Mouse (Mus musculus) hindbrain, postnatal 0 days (tissue): ENCODE data around the gene Fut9. TPM values are rescaled to one million over a fixed set of nuclear protein-coding genes. Genes with fewer than 3 reads are reported as not detected.

Experiments
- ATAC-seq: fragments of 200-750 bp; cut with Nextera tagmentation; 2 replicates; pipeline ENCODE4 v1.8.0; 2017; ENCODE audit warnings: mild to moderate bottlenecking, moderate TSS enrichment, moderate library complexity
- DNase-seq: peaks from one replicate; pipeline ENCODE4 v3.0.0-alpha.2; 2015; ENCODE audit warnings: low spot score
- H3K27ac ChIP-seq: fragments of 300-500 bp; sonication (generic); 2 replicates; pipeline ENCODE4 v1.5.1; 2014; ENCODE audit warnings: mild to moderate bottlenecking
- H3K27me3 ChIP-seq: fragments of 300-500 bp; sonication (generic); 2 replicates; pipeline ENCODE4 v1.6.1; 2014; ENCODE audit warnings: low read length, mixed read lengths; ENCODE audit not compliant: insufficient read depth
- H3K36me3 ChIP-seq: fragments of 300-500 bp; sonication (generic); 2 replicates; pipeline ENCODE4 v1.6.1; 2014; ENCODE audit warnings: low read length, mixed read lengths; ENCODE audit not compliant: insufficient read depth
- H3K4me1 ChIP-seq: fragments of 300-500 bp; sonication (generic); 2 replicates; pipeline ENCODE4 v1.6.1; 2014; ENCODE audit warnings: antibody characterized with exemption, low read length, mixed read lengths; ENCODE audit not compliant: insufficient read depth
- H3K4me2 ChIP-seq: fragments of 300-500 bp; sonication (generic); 2 replicates; pipeline ENCODE4 v1.6.1; 2014; ENCODE audit warnings: low read depth, mild to moderate bottlenecking, low read length, moderate library complexity, mixed read lengths
- H3K4me3 ChIP-seq: fragments of 300-500 bp; sonication (generic); 2 replicates; pipeline ENCODE4 v1.5.1; 2014; ENCODE audit warnings: low read length
- H3K9ac ChIP-seq: fragments of 300-500 bp; sonication (generic); replicated peaks from 2 replicates; pipeline ENCODE4 v1.6.1; 2014; ENCODE audit warnings: mild to moderate bottlenecking, low read length, moderate library complexity, mixed read lengths
- H3K9me3 ChIP-seq: fragments of 300-500 bp; sonication (generic); 2 replicates; pipeline ENCODE4 v1.6.1; 2016; ENCODE audit warnings: low read length, mixed read lengths
- CTCF ChIP-seq: IDR thresholded peaks from 2 replicates; pipeline ENCODE4 v1.5.1; 2016; ENCODE audit warnings: antibody characterized with exemption, control low read depth, low read depth
- WGBS: fragments of 180-500 bp; shearing (Covaris S2); extraction: QIAGEN DNeasy Blood & Tissue Kit; methylation state at CpG from one replicate; pipeline ENCODE4 v1.1.7; 2014; 5-methylcytosine and 5-hydroxymethylcytosine counted together
- polyA plus RNA-seq: library from polyadenylated mRNA; unstranded; fragments of >200 nt; fragmentation: Nextera tagmentation; extraction: Ambion mirVana; gene quantifications from 2 replicates; pipeline ENCODE4 v1.2.1, GENCODE M21; 2015
- total RNA-seq: library from RNA; depleted of rRNA; stranded (reverse); fragments of >200 nt; gene quantifications from 2 replicates; pipeline ENCODE4 v1.2.3, GENCODE M21; 2014; rRNA removed

Fut9 gene
- 38.0 TPM in 2 replicates for total RNA-seq
- 21.5 and 21.9 TPM in 2 replicates for polyA plus RNA-seq

GRCm38 (mm10) chr4:25799476-25800283 lies at the start of gene Fut9:
Fut9 (minus strand) TSS chr4:25800244.
- peaks cover 3% of the 10 kb centered on the region; the same call in 1 of the 2 replicates for H3K4me1 ChIP-seq
- no peaks in the 10 kb centered on the region for H3K27me3 ChIP-seq
- peak within 1 kb of the TSS; percentile 82 for H3K4me3 ChIP-seq
- peak; percentile 33 for TF ChIP-seq CTCF
- peak within 1 kb of the TSS; percentile 74 for H3K4me2 ChIP-seq
- peak within 1 kb of the TSS; percentile 96 for H3K27ac ChIP-seq
- peak within 1 kb of the TSS; percentile 82 for H3K9ac ChIP-seq
- no peaks in the 10 kb centered on the region for H3K9me3 ChIP-seq
- DNase-seq: peak; percentile 90
- 0% methylated on average over 51 of the region's 52 CpGs for WGBS
- peak; percentile 95 for ATAC-seq
- H3K36me3 ChIP-seq: no peaks in the 10 kb centered on the region

DNA sequence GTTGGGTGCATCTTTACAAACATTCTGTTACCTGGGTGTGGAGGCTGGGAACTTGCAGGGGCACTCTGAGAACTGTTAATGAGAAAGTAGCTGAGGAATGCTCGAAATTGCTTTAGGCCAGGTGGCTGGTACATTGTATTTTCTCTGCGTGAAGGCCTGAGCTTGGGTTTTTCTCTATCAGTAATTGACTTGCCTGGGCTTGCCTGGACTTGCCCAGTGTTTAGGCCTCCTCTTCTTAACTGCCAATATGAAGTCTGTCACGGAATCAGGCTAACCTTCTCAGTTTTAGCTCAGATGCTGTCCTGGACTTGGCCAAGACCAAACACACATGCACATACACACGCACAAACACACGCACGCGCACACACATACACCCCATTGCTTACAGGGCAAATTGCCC lies 15.7 kb upstream of the Fut9 start:
- no peaks in the 10 kb centered on the region for H3K27me3 ChIP-seq
- H3K27ac ChIP-seq: no peak overlapping the region
- 89% methylated on average over 7 of the region's 7 CpGs for WGBS
- no peak overlapping the region for H3K9ac ChIP-seq
- H3K4me1 ChIP-seq: no peaks in the 10 kb centered on the region
- H3K9me3 ChIP-seq: no peaks in the 10 kb centered on the region
- no peaks in the 10 kb centered on the region for H3K36me3 ChIP-seq
- DNase-seq (no peak), ATAC-seq (no peak)
- TF ChIP-seq CTCF: no peak
- H3K4me3 ChIP-seq: no peak overlapping the region
- H3K4me2 ChIP-seq: no peak overlapping the region

DNA sequence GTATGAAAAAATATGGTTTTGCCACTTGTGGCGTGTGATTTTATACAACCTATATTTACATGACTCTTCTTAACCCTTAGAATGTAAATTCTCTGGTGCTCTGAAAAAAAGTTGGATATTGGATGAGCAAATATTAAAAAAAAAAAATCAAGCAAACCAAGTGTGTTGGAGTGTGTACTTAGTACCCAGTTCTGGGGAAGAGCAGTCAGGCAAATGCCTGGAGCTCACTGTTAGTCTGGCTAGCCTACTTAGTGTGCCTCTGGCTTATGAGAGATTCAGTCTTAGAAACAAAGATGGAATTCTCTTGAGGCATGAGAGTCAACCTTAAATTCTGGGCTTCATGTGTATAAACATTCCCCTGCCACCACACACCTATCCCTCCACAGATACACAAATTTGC lies 13.3 kb upstream of the Fut9 start:
- Histone ChIP-seq H3K27me3 (no peaks in the 10 kb centered on the region), H3K27ac (no peak overlapping the region), H3K4me2 (no peak overlapping the region), H3K4me3 (no peak overlapping the region), H3K9ac (no peak overlapping the region), H3K4me1 (no peaks in the 10 kb centered on the region), H3K36me3 (no peaks in the 10 kb centered on the region), H3K9me3 (no peaks in the 10 kb centered on the region)
- no peak for ATAC-seq
- WGBS: 94% methylated on average over 1 of the region's 1 CpGs
- TF ChIP-seq CTCF: no peak
- no peak for DNase-seq

GRCm38 (mm10) chr4:25810058-25810457 lies 10.0 kb upstream of the Fut9 start:
- DNase-seq (no peak), ATAC-seq (no peak)
- H3K9ac ChIP-seq: no peak overlapping the region
- no peak for TF ChIP-seq CTCF
- no peaks in the 10 kb centered on the region for H3K9me3 ChIP-seq
- H3K27ac ChIP-seq: no peak overlapping the region
- H3K36me3 ChIP-seq: no peaks in the 10 kb centered on the region
- no peak overlapping the region for H3K4me3 ChIP-seq
- WGBS: 86% methylated on average over 1 of the region's 1 CpGs
- no peaks in the 10 kb centered on the region for H3K27me3 ChIP-seq
- no peaks in the 10 kb centered on the region for H3K4me1 ChIP-seq
- H3K4me2 ChIP-seq: no peak overlapping the region

DNA sequence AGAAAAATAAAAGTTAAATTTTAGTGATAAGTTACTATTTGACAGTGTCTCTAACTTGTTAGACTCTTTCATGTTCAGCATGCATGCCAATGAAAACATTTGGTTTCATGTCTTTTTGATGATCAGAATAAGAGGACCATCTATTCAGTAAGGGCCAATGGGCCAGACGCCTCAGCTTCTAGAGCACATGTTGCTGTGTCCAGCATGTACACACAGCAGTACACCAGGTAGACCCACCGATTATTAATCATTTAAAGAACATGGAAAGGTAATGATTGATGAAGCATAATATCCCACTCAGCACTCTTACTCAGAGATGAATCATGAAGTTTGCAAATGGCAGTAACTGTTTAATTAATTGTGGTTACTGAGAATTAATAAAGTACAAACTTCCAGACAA lies 1.7 kb upstream of the Fut9 start:
- TF ChIP-seq CTCF: no peak
- DNase-seq (no peak), ATAC-seq (no peak)

DNA sequence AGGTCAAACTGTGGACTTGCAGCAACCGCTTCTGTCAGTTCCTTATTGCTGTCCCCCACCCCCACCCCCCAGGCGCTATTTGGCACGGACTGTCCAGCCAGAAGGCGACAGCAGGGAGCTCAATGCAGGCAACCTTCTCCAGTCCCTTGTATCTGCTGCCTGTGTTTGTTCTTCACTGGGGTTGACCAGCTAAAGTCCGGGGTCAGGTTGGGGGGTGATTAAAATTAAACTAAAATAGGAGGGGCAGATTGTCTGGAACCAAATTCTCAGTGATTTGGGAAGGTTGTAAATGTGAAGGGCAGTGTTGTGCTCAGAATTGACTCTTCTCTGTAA lies 206 bp upstream of the Fut9 start:
- peak overlapping the region; percentile 82 for H3K9ac ChIP-seq
- H3K4me1 ChIP-seq: peaks cover 3% of the 10 kb centered on the region; the same call in 1 of the 2 replicates
- peak overlapping the region; percentile 82 for H3K4me3 ChIP-seq
- H3K27ac ChIP-seq: peak overlapping the region; percentile 96
- H3K36me3 ChIP-seq: no peaks in the 10 kb centered on the region
- under 1% methylated on average over 5 of the region's 5 CpGs for WGBS
- no peak for DNase-seq
- H3K4me2 ChIP-seq: peak overlapping the region; percentile 74
- no peaks in the 10 kb centered on the region for H3K27me3 ChIP-seq
- H3K9me3 ChIP-seq: no peaks in the 10 kb centered on the region
- TF ChIP-seq CTCF: peak; percentile 29; the same call in 1 of the 2 replicates
- no peak for ATAC-seq

More for the DNA sequence above, 1.7 kb upstream of the Fut9 start:
- peaks cover 3% of the 10 kb centered on the region; the same call in 1 of the 2 replicates for H3K4me1 ChIP-seq
- no peaks in the 10 kb centered on the region for H3K9me3 ChIP-seq
- no peaks in the 10 kb centered on the region for H3K36me3 ChIP-seq
- H3K9ac ChIP-seq: no peak overlapping the region
- no peaks in the 10 kb centered on the region for H3K27me3 ChIP-seq
- H3K27ac ChIP-seq: no peak overlapping the region
- 83% methylated on average over 2 of the region's 2 CpGs for WGBS
- no peak overlapping the region for H3K4me2 ChIP-seq
- H3K4me3 ChIP-seq: no peak overlapping the region

GRCm38 (mm10) chr4:25799051-25799475 lies 981 bp downstream of the Fut9 start:
- no peak for TF ChIP-seq CTCF
- under 1% methylated on average over 7 of the region's 7 CpGs for WGBS
- Histone ChIP-seq H3K27ac (peak overlapping the region; percentile 96), H3K9me3 (no peaks in the 10 kb centered on the region), H3K36me3 (no peaks in the 10 kb centered on the region), H3K4me1 (peaks cover 3% of the 10 kb centered on the region; the same call in 1 of the 2 replicates), H3K4me3 (peak overlapping the region; percentile 82), H3K27me3 (no peaks in the 10 kb centered on the region), H3K4me2 (peak overlapping the region; percentile 74), H3K9ac (peak overlapping the region; percentile 82)
- ATAC-seq (peak; percentile 27), DNase-seq (peak; percentile 52)
